Mouse (Mus musculus): ENCODE results near the gene Ctdnep1.
A peak's percentile ranks its signal among the peaks of the same experiment; 100 is the strongest.

Gene Ctdnep1

GRCm38 (mm10) chr11:70029130-70029801 is 48.3 kb downstream of the Ctdnep1 start:
- peak; percentile 57 for DNase-seq (ENCODE audit: low spot score)

- DNase-seq (ENCODE audit: low spot score), result no peak
Observed at GRCm38 (mm10) chr11:70029829-70030550, 49.0 kb downstream of the Ctdnep1 start.

- DNase-seq (ENCODE audit: low spot score), result no peak
Observed at GRCm38 (mm10) chr11:70030651-70031320, 49.8 kb downstream of the Ctdnep1 start.

GRCm38 (mm10) chr11:70031321-70031670 is 50.3 kb downstream of the Ctdnep1 start:
- no peak for DNase-seq (ENCODE audit: low spot score)

- no peak for DNase-seq (ENCODE audit: low spot score)
Observed at GRCm38 (mm10) chr11:70038174-70038573, 57.2 kb downstream of the Ctdnep1 start.

GRCm38 (mm10) chr11:70039631-70040030 is 58.7 kb downstream of the Ctdnep1 start:
- no peak for DNase-seq (ENCODE audit: low spot score)

- DNase-seq (ENCODE audit: low spot score), result no peak
Observed at GRCm38 (mm10) chr11:70040184-70040583, 59.2 kb downstream of the Ctdnep1 start.

Data from ovary, postnatal 36 days (tissue).